Mouse (Mus musculus): ENCODE measurements around the gene Bckdk. TPM values are rescaled to one million over a fixed set of nuclear protein-coding genes. Genes with fewer than 3 reads are reported as not detected.
A peak's percentile ranks its signal among the peaks of the same experiment; 100 is the strongest.
"Not testable (repeated sequence)": the region's sequence is repeated elsewhere in the genome, so short reads cannot be mapped to it uniquely, and the experiment has no call there.

The Bckdk gene
- total RNA-seq, 2 experiments from 2014 or later = 36.8 to 45.1 TPM

DNA sequence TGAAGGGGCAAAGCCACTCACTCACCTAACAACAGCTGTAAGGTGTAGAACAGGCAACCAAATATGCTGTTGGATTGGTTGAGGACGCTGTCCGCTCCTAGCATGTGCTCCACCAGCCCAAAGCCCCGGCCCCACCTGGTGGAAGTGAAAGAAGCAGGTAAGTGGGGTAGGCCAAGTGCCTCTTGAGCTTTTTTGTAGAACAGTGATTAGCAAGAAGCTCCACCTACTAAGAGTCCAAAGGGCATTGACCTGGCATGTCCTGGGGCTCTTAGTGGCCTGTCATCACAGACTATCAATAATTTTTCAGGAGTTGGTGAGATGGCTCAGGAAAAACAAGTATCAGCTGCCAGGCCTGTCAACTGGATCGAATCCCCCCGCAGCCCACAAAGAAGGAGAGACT lies 9.4 kb upstream of the Bckdk start:
- DNase-seq (ENCODE audit: low spot score in 2 of 2) = no peak
- intact Hi-C loops (cut with DNase I) = no loop called here

- peak; percentile 95 to 97 for DNase-seq (ENCODE audit: low spot score in 2 of 2)
- intact Hi-C loops (cut with DNase I) = no loop called here
Measured at GRCm38 (mm10) chr7:127895442-127895841, 8.4 kb upstream of the Bckdk start, which contains the start of the genes Gm21974 and Vkorc1. Gene Gm21974, minus strand, starts transcription at chr7:127895454. Gene Vkorc1, minus strand, starts transcription at chr7:127895617.

DNA sequence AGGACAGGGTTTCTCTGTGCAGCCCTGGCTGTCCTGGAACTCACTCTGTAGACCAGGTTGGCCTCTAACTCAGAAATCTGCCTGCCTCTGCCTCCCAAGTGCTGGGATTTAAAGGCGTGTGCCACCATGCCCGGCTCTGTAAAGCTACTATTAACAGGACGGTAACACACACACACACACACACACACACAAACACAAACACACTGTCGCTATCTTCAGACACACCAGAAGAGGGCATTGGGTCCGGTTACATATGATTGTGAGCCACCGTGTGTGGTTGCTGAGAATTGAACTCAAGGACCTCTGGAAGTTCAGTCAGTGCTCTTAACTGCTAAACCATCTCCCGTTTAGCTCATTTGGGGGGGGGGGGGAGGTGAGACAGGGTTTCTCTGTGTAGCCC lies 8.0 kb upstream of the Bckdk start:
- intact Hi-C loops (cut with DNase I); DNase-seq (ENCODE audit: low spot score in 2 of 2): not testable (repeated sequence)

DNA sequence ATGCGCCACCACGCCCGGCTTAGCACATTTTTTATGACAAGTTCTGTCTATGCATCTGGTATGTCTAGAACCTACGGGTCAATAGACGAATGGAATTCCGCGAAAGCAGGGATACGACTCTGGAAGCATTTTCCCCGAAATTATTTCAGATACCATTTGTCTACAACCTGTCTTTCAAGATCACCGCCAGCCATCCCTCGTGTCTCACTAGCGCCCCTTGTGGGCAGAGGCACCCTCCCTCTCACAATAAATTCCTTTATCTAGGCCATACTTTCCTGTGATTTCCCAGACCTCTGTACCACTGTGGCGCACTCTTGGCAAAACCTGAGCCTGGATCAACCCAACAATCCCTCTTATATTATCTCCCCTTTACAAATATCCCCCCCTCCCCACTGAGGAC lies 7.5 kb upstream of the Bckdk start:
- intact Hi-C loops (cut with DNase I) = no loop called here
- DNase-seq (ENCODE audit: low spot score in 2 of 2) = peak; percentile 51 to 68

- intact Hi-C loops (cut with DNase I) = no loop called here
- no peak for DNase-seq (ENCODE audit: low spot score in 2 of 2)
Measured at GRCm38 (mm10) chr7:127897542-127897941, 6.3 kb upstream of the Bckdk start.

GRCm38 (mm10) chr7:127898179-127898956 lies 5.5 kb upstream of the Bckdk start:
- intact Hi-C loops (cut with DNase I) = no loop called here
- DNase-seq (ENCODE audit: low spot score in 2 of 2) = no peak

- intact Hi-C loops (cut with DNase I) = no loop called here
- no peak for DNase-seq (ENCODE audit: low spot score in 2 of 2)
Measured at GRCm38 (mm10) chr7:127899997-127900396, 3.9 kb upstream of the Bckdk start.

GRCm38 (mm10) chr7:127901772-127902171 lies 2.1 kb upstream of the Bckdk start:
- intact Hi-C loops (cut with DNase I) = no loop called here
- no peak for DNase-seq (ENCODE audit: low spot score in 2 of 2)

DNA sequence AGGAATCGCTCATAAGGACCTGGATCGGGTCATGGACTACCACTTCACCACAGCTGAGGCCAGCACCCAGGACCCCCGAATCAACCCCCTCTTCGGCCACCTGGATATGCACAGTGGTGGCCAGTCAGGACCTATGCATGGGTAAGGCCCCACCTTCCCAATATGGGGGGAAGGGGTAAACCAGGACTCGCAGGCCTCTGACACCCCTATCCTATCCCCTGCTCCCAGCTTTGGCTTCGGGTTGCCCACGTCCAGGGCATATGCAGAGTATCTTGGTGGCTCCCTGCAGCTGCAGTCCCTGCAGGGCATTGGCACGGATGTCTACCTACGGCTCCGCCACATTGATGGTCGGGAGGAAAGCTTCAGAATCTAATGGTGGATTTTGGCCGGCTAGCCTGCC lies 4.1 kb downstream of the Bckdk start:
- intact Hi-C loops (cut with DNase I) = no loop called here
- DNase-seq (ENCODE audit: low spot score in 2 of 2) = no peak

DNA sequence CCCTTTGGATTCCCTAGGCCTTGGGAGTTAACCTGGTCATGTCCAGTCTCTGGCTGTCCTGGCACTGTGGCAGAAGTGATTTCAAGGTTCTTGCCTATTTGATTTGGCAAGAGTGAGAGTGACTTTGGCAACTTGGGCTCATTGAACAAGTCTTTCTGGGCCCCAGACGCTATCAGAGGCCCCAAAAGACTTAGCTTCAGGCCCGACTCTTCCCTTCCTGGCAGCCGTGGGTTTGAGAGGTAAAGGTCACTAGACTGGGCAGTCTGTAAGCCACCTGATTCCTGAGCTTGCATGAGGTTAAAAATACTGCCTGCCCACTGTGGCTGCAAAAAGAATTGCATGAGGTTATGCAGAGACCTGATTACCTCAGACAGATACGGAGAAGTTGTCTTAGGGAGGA lies 4.8 kb downstream of the Bckdk start:
- no peak for DNase-seq (ENCODE audit: low spot score in 2 of 2)
- intact Hi-C loops (cut with DNase I) = no loop called here

- intact Hi-C loops (cut with DNase I) = no loop called here
- peak; percentile 87 for DNase-seq (ENCODE audit: low spot score in 2 of 2)
Measured at GRCm38 (mm10) chr7:127912190-127912871, 8.4 kb downstream of the Bckdk start, which contains the start of gene Kat8. Gene Kat8, plus strand, starts transcription at chr7:127912516.

GRCm38 (mm10) chr7:127912938-127913337 lies 9.1 kb downstream of the Bckdk start:
- intact Hi-C loops (cut with DNase I) = no loop called here
- DNase-seq (ENCODE audit: low spot score in 2 of 2) = no peak

DNA sequence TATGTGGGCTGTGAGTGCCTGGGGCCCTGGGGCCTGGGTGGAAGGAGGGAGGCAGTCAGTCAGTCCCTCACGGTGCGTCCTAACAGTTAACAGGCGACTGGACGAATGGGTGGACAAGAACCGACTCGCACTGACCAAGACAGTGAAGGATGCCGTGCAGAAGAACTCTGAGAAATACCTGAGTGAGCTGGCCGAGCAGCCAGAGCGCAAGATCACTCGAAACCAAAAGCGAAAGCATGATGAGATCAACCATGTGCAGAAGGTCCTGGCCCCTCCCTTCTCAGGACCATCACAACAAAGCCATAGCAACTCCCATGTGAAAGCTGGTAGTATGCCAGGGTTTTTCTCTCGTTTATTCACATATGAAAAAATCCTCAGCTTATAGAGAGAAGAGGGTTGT lies 11.4 kb downstream of the Bckdk start:
- intact Hi-C loops (cut with DNase I) = no loop called here
- no peak for DNase-seq (ENCODE audit: low spot score in 2 of 2)

GRCm38 (mm10) chr7:127918203-127918602 lies 14.3 kb downstream of the Bckdk start:
- intact Hi-C loops (cut with DNase I) = no loop called here
- DNase-seq (ENCODE audit: low spot score in 2 of 2) = peak; percentile 33 to 47

GRCm38 (mm10) chr7:127919290-127919689 lies 15.4 kb downstream of the Bckdk start:
- intact Hi-C loops (cut with DNase I) = no loop called here
- no peak for DNase-seq (ENCODE audit: low spot score in 2 of 2)

- peak in 1 of 2 experiments; percentile 53 for DNase-seq (ENCODE audit: low spot score in 2 of 2)
- intact Hi-C loops (cut with DNase I) = no loop called here
Measured at GRCm38 (mm10) chr7:127921516-127921915, 17.6 kb downstream of the Bckdk start.

DNA sequence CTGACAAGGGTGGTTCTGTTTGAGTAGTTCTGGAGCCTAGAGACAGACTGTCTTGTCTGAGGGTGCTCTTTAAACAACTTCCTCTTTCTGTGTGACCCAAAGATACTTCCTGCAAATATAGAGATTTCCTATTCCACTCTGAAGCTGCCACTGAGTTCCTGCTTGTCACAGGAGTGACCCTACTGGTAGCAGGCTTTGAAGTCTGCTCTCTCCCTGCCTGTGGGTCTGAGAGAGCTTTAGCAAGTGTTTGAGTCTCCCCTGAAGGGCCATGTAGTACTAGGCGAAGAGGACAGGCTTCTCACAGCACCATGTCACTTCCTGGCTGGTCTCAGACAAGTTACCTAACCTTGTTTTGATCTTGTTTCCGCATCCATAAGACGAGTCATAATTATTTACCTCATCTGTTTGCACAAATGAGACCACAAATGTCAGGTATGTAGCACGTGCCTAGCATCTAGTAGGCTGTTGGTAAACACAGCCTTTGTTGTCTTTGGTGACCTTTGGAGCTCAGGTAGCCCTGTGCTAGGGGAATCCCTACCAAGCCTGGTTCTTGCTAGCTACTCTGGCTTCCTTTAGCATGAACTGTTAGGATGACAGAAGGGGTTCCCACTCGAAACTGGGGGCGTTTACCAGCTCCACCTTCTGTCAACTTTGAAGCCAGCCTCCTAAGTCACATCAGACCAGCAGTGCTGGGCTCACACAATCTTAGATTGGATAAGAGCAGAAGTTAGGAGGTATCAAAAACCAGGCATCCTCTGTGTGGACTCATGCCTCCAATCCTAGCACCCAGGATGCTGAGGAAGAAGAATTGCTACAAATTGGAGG lies 18.8 kb downstream of the Bckdk start:
- DNase-seq (ENCODE audit: low spot score in 2 of 2) = no peak
- intact Hi-C loops (cut with DNase I) = no loop called here

DNA sequence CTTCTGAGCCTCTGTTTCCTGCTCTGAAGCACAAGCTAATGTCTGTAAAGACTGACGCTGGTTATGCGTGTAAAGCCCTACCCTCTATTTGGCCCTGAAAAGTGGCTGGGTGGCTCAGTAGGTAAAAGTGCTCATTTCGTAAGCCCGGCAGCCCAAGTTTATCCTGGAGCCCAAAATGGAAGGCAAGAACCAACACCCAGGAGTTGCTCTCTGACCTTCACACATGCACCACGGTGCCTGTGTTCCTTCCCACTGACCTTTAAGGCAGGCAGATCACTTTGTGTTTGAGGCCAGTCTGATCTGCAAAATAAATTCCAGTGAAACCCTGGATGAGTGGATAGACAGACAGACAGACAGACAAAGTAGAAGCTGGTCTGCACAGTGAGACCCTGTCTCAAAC lies 19.8 kb downstream of the Bckdk start:
- intact Hi-C loops (cut with DNase I) = no loop called here
- no peak for DNase-seq (ENCODE audit: low spot score in 2 of 2)

DNA sequence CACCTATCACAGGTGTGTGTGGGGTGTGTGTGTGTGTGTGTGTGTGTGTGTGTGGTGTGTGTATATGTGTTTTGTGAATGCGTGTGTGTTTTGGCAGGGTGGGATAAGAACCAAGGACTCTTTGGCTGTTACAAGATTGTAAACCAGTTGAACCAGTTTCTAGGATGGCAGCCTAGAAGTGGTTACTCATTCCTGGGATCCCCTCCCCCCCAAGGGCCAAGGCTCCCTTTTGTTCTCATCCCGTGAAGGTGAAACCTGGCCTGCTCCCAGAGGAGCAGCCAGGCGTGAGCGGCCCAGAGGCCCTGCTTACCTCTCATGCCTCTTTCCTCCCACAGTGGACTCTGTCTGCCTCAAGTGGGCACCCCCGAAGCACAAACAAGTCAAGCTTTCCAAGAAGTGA lies 21.4 kb downstream of the Bckdk start:
- intact Hi-C loops (cut with DNase I) = no loop called here

DNA sequence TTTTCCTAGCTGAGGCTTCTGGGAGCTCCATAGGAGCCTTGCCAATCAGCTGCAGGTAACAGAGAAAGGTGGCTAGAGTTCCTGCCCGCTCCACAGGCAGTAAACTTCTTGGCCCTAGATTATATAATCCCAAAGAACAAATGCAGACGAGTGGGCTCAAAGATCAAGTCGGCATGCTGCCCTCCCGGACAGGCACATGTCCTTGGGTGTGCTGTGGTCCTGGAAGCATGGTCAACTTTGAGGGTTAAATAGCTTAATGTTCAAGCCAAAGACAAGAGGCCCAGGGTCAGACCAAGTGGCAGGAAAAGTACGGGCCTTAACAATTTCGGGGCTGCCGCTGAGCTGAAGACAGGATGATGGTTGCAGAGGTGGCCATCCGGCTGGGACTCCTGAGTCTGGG lies 22.2 kb downstream of the Bckdk start:
- no peak for DNase-seq (ENCODE audit: low spot score in 2 of 2)
- intact Hi-C loops (cut with DNase I) = no loop called here

More for the DNA sequence above, 21.4 kb downstream of the Bckdk start:
- no peak for DNase-seq (ENCODE audit: low spot score in 2 of 2)
